Mouse (Mus musculus) embryonic facial prominence, embryonic 11.5 days (tissue): ENCODE measurements around the gene Stxbp1. TPM values are rescaled to one million over a fixed set of nuclear protein-coding genes. Genes with fewer than 3 reads are reported as not detected.
A peak's percentile ranks its signal among the peaks of the same experiment; 100 is the strongest.
"Not testable (repeated sequence)": the region's sequence is repeated elsewhere in the genome, so short reads cannot be mapped to it uniquely, and the experiment has no call there.

Experiments used
- ATAC-seq: fragments of 200-750 bp; cut with Nextera tagmentation; replicated peaks from 2 replicates; pipeline ENCODE4 v1.8.0; 2017; ENCODE audit warnings: low read depth; ENCODE audit not compliant: insufficient number of reproducible peaks, low FRiP score, low TSS enrichment
- DNase-seq: peaks from one replicate; pipeline ENCODE4 v3.0.0-alpha.2; 2015; ENCODE audit warnings: low spot score
- H3K27ac ChIP-seq: fragments of 300-500 bp; sonication (generic); replicated peaks from 2 replicates; pipeline ENCODE4 v1.5.1; 2014; ENCODE audit warnings: mild to moderate bottlenecking, low read depth, low read length, control low read depth
- H3K27me3 ChIP-seq: fragments of 300-500 bp; sonication (generic); 2 replicates; pipeline ENCODE4 v1.6.1; 2014; ENCODE audit warnings: mild to moderate bottlenecking, low read length, moderate library complexity, mixed read lengths; ENCODE audit not compliant: control insufficient read depth, insufficient read depth
- H3K36me3 ChIP-seq: fragments of 300-500 bp; sonication (generic); replicated peaks from 2 replicates; pipeline ENCODE4 v1.6.1; 2014; ENCODE audit warnings: low read depth, mild to moderate bottlenecking, low read length, moderate library complexity, mixed read lengths; ENCODE audit not compliant: control insufficient read depth, insufficient read depth
- H3K4me1 ChIP-seq: fragments of 300-500 bp; sonication (generic); 2 replicates; pipeline ENCODE4 v1.6.1; 2014; ENCODE audit warnings: low read length, mixed read lengths; ENCODE audit not compliant: control insufficient read depth, insufficient read depth
- H3K4me2 ChIP-seq: fragments of 300-500 bp; sonication (generic); 2 replicates; pipeline ENCODE4 v1.6.1; 2014; ENCODE audit warnings: low read depth, mild to moderate bottlenecking, control low read depth, low read length, moderate library complexity
- H3K4me3 ChIP-seq: fragments of 300-500 bp; sonication (generic); 2 replicates; pipeline ENCODE4 v1.5.1; 2014; ENCODE audit warnings: low read depth, low read length, control low read depth
- H3K9ac ChIP-seq: fragments of 300-500 bp; sonication (generic); replicated peaks from 2 replicates; pipeline ENCODE4 v1.6.1; 2014; ENCODE audit warnings: mild to moderate bottlenecking, control low read depth, low read length
- H3K9me3 ChIP-seq: fragments of 300-500 bp; sonication (generic); replicated peaks from 2 replicates; pipeline ENCODE4 v1.6.1; 2016; ENCODE audit warnings: mild to moderate bottlenecking, low read length, inconsistent platforms, mixed read lengths; ENCODE audit not compliant: control insufficient read depth
- WGBS: fragments of 180-500 bp; shearing (Covaris S2); extraction: QIAGEN DNeasy Blood & Tissue Kit; methylation state at CpG from one replicate; pipeline ENCODE4 v1.1.7; 2014; 5-methylcytosine and 5-hydroxymethylcytosine counted together
- polyA plus RNA-seq: library from polyadenylated mRNA; unstranded; fragments of >200 nt; fragmentation: Nextera tagmentation; extraction: Ambion mirVana; gene quantifications from 2 replicates; pipeline ENCODE4 v1.2.1, GENCODE M21; 2014

The Stxbp1 gene
- polyA plus RNA-seq, 1 experiment from 2014 or later, result 22.0 TPM

GRCm38 (mm10) chr2:32855046-32855785, 8.2 kb upstream of the Stxbp1 start:
- no peak overlapping the region for H3K4me3 ChIP-seq
- 64% methylated on average over 7 of the region's 7 CpGs for WGBS
- DNase-seq, result no peak

GRCm38 (mm10) chr2:32854206-32854605, 7.2 kb upstream of the Stxbp1 start:
- H3K9ac ChIP-seq, result no peak overlapping the region
- H3K36me3 ChIP-seq, result no peaks in the 10 kb centered on the region
- no peaks in the 10 kb centered on the region for H3K9me3 ChIP-seq
- no peaks in the 10 kb centered on the region for H3K4me1 ChIP-seq
- H3K27ac ChIP-seq, result no peak overlapping the region
- no peak overlapping the region for H3K4me2 ChIP-seq
- DNase-seq, result peak; percentile 94
- 5% methylated on average over 8 of the region's 8 CpGs for WGBS
- H3K27me3 ChIP-seq, result no peaks in the 10 kb centered on the region
- H3K4me3 ChIP-seq, result no peak overlapping the region
- ATAC-seq, result 0 out of 2 replicates have a peak, but pooled peaks have one; percentile 73

More at GRCm38 (mm10) chr2:32855046-32855785, 8.2 kb upstream of the Stxbp1 start:
- ATAC-seq, result no peak
- H3K4me2 ChIP-seq, result no peak overlapping the region
- no peak overlapping the region for H3K9ac ChIP-seq
- no peak overlapping the region for H3K27ac ChIP-seq
- no peaks in the 10 kb centered on the region for H3K9me3 ChIP-seq
- no peaks in the 10 kb centered on the region for H3K27me3 ChIP-seq
- no peaks in the 10 kb centered on the region for H3K4me1 ChIP-seq
- H3K36me3 ChIP-seq, result no peaks in the 10 kb centered on the region

- H3K9me3 ChIP-seq, H3K27me3 ChIP-seq, H3K27ac ChIP-seq, DNase-seq, ATAC-seq, H3K4me1 ChIP-seq, H3K4me2 ChIP-seq, H3K4me3 ChIP-seq, H3K9ac ChIP-seq, H3K36me3 ChIP-seq: not testable (repeated sequence)
- 71% methylated on average over 4 of the region's 4 CpGs for WGBS
Observed at GRCm38 (mm10) chr2:32853716-32854115, 6.7 kb upstream of the Stxbp1 start.

GRCm38 (mm10) chr2:32852156-32852555, 5.1 kb upstream of the Stxbp1 start:
- H3K4me3 ChIP-seq, result no peak overlapping the region
- no peaks in the 10 kb centered on the region for H3K36me3 ChIP-seq
- H3K9me3 ChIP-seq, result no peaks in the 10 kb centered on the region
- no peaks in the 10 kb centered on the region for H3K4me1 ChIP-seq
- H3K4me2 ChIP-seq, result peak overlapping the region; percentile 19; the same call in 1 of the 2 replicates
- 4% methylated on average over 20 of the region's 20 CpGs for WGBS
- H3K9ac ChIP-seq, result no peak overlapping the region
- H3K27me3 ChIP-seq, result no peaks in the 10 kb centered on the region
- H3K27ac ChIP-seq, result no peak overlapping the region
- ATAC-seq (no peak), DNase-seq (peak; percentile 69)

- DNase-seq (no peak), ATAC-seq (peak; percentile 15)
- no peak overlapping the region for H3K9ac ChIP-seq
- peak overlapping the region; percentile 67 for H3K4me3 ChIP-seq
- 48% methylated on average over 6 of the region's 6 CpGs for WGBS
- H3K9me3 ChIP-seq, result no peaks in the 10 kb centered on the region
- no peaks in the 10 kb centered on the region for H3K36me3 ChIP-seq
- no peaks in the 10 kb centered on the region for H3K4me1 ChIP-seq
- no peak overlapping the region; the same call in 1 of the 2 replicates for H3K4me2 ChIP-seq
- no peaks in the 10 kb centered on the region for H3K27me3 ChIP-seq
- no peak overlapping the region for H3K27ac ChIP-seq
Observed at GRCm38 (mm10) chr2:32847468-32847821, 400 bp upstream of the Stxbp1 start.

- H3K4me1 ChIP-seq, result no peaks in the 10 kb centered on the region
- no peak; the same call in 1 of the 2 replicates for ATAC-seq
- peak overlapping the region; percentile 67 for H3K4me3 ChIP-seq
- peak overlapping the region; percentile 51 for H3K9ac ChIP-seq
- WGBS, result 0% methylated on average over 32 of the region's 33 CpGs
- H3K9me3 ChIP-seq, result no peaks in the 10 kb centered on the region
- no peaks in the 10 kb centered on the region for H3K36me3 ChIP-seq
- H3K27me3 ChIP-seq, result no peaks in the 10 kb centered on the region
- no peak overlapping the region for H3K27ac ChIP-seq
- H3K4me2 ChIP-seq, result peak overlapping the region; percentile 84
- DNase-seq, result peak; percentile 60
Observed at GRCm38 (mm10) chr2:32846101-32846804, 792 bp downstream of the Stxbp1 start.

- H3K36me3 ChIP-seq, result no peaks in the 10 kb centered on the region
- no peak overlapping the region for H3K27ac ChIP-seq
- WGBS, result 9% methylated on average over 12 of the region's 12 CpGs
Observed at GRCm38 (mm10) chr2:32845572-32846100, 1.4 kb downstream of the Stxbp1 start.

GRCm38 (mm10) chr2:32842558-32842957, 4.5 kb downstream of the Stxbp1 start:
- no peak overlapping the region for H3K4me3 ChIP-seq
- no peaks in the 10 kb centered on the region for H3K9me3 ChIP-seq
- H3K27ac ChIP-seq, result no peak overlapping the region
- DNase-seq (peak; percentile 26), ATAC-seq (no peak)
- 42% methylated on average over 4 of the region's 4 CpGs for WGBS
- no peak overlapping the region for H3K9ac ChIP-seq
- no peaks in the 10 kb centered on the region for H3K36me3 ChIP-seq
- H3K4me1 ChIP-seq, result no peaks in the 10 kb centered on the region
- H3K4me2 ChIP-seq, result no peak overlapping the region
- H3K27me3 ChIP-seq, result no peaks in the 10 kb centered on the region

More at GRCm38 (mm10) chr2:32845572-32846100, 1.4 kb downstream of the Stxbp1 start:
- Histone ChIP-seq H3K4me1 (no peaks in the 10 kb centered on the region), H3K9ac (peak overlapping the region; percentile 51), H3K9me3 (no peaks in the 10 kb centered on the region), H3K4me2 (peak overlapping the region; percentile 84), H3K27me3 (no peaks in the 10 kb centered on the region), H3K4me3 (peak overlapping the region; percentile 67)
- no peak for ATAC-seq
- no peak for DNase-seq
